In the genomic region with DNA sequence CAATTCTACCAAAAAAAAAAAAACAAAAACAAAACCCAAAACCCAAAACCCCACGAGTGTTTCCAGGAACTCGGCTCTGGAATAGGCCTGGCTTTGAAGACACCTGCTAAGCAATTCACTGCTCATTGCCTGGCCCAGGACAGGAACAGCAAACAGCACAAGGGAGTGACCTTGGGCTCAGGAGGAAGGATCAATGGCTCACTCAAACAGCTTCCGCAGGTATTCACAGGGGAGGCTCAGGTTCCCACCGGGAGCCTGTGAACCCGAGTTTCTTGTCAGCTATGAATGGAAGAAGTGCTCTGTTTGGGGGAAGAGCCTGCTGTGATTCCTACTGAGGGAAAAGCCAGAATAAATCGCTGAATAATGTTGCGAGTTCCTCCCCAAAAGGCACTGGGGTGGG, we compare ENCODE assay signal across 12 mouse cellular contexts.
"Had no signal": no experiment of that assay in that cellular context is flagged by ENCODE, and none has a peak within 500 bp of the region (broad histone marks: within the 10 kb centered on the region; RNA-seq: fewer than 3 reads in every experiment).

No protein-coding gene starts in this region.

- H3K4me3 ChIP-seq: limb, embryonic 13.5 days; midbrain, embryonic 12.5 days; neural tube, embryonic 13.5 days; stomach, embryonic 15.5 days had no signal

- H3K9ac ChIP-seq: limb, embryonic 13.5 days; liver, embryonic 14.5 days; midbrain, embryonic 12.5 days; neural tube, embryonic 13.5 days; stomach, embryonic 15.5 days had no signal

- H3K27ac ChIP-seq: limb, embryonic 13.5 days; liver, embryonic 14.5 days; midbrain, embryonic 12.5 days; neural tube, embryonic 13.5 days; stomach, embryonic 15.5 days had no signal

- H3K4me1 ChIP-seq: midbrain, embryonic 12.5 days; stomach, embryonic 15.5 days had no signal

- ATAC-seq: midbrain, embryonic 16.5 days had no signal

- DNase-seq: kidney, postnatal 10 days; left cerebral cortex, postnatal 4 days; lung, adult 18-20 months; retina, postnatal 1 day; thymus, adult 2 months; thymus, postnatal 25 days had no signal

- H3K27me3 ChIP-seq: midbrain, embryonic 12.5 days; neural tube, embryonic 13.5 days; stomach, embryonic 15.5 days had no signal

- H3K9me3 ChIP-seq: limb, embryonic 13.5 days; midbrain, embryonic 12.5 days; neural tube, embryonic 13.5 days; stomach, embryonic 15.5 days had no signal

- H3K36me3 ChIP-seq: limb, embryonic 13.5 days; midbrain, embryonic 12.5 days; neural tube, embryonic 13.5 days; stomach, embryonic 15.5 days had no signal

- H3K4me2 ChIP-seq: limb, embryonic 13.5 days; midbrain, embryonic 12.5 days; neural tube, embryonic 13.5 days; stomach, embryonic 15.5 days had no signal
